Mouse (Mus musculus) cerebellum, adult 8-10 months (tissue): ENCODE measurements around the gene Bptf.
A peak's percentile ranks its signal among the peaks of the same experiment; 100 is the strongest.
"Not testable (repeated sequence)": the region's sequence is repeated elsewhere in the genome, so short reads cannot be mapped to it uniquely, and the experiment has no call there.

Source experiments
- DNase-seq: peaks from one replicate; pipeline ENCODE4 v3.0.0; 2022

Gene Bptf

GRCm38 (mm10) chr11:107015535-107016187, 116.3 kb downstream of the Bptf start:
- not testable (repeated sequence) for DNase-seq

DNA sequence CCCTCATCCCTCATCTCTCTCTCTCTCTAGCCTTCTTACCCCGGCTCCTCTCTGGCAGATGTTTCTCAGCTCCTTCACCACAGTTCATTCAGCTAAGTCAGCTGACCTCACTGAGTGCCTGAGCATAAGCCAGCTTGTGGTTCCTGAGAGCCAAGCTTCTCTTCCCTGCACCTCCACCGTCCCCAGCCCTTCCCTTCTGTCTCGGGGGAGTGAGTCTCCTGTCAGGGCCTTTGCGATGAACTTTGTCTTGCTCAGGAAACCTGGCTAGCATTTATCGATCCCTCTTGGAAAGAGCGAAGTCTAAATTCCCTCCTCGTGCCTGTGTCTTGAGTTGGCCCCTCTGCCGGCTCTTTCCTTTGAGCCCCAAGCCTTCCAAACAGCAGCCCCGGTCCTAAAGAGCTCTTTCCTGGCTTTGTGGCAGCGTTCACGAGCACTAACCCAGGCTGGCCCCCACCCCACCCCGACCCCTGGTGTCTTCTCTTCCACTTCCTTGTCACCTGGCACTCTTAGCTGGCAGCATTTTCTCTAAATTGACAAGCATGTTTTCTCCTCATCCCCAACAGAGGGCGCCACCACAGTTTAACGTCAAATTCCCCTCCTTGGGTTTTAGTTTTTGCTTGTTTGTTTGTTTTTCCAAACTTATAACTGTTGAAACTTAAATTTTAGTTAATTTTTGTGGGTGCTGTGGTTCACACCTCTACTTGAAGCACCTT, 117.2 kb downstream of the Bptf start:
- DNase-seq, result no peak

DNA sequence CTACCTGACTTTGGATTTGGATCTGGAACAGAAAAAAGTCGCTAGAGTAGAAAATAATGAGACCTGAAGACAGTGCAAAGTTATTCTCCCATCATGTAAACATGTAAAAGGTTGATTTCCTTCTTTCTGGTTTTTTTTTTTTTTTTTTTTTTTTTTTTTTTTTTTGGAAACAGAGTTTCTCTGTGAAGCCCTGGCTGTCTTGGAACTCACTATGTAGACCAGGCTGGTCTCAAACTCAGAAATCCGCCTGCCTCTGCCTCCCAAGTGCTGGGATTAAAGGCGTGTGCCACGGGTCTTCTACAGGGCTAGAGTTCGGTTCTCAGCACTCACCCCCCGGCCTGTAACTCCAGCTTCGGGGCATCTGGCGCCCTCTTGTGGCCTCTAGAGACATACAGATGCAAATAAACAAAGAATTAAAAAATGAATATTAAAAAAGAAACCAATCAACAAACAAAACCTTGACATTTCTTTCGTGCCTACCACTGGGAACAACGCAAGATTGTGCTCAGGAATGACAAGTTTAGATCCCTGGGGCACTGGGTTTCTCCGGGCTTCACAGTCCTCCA, 117.8 kb downstream of the Bptf start:
- no peak for DNase-seq

- DNase-seq, result peak; percentile 100
Observed at GRCm38 (mm10) chr11:107012324-107013017, 119.5 kb downstream of the Bptf start.

GRCm38 (mm10) chr11:107011669-107012323, 120.1 kb downstream of the Bptf start:
- peak; percentile 36 for DNase-seq

DNA sequence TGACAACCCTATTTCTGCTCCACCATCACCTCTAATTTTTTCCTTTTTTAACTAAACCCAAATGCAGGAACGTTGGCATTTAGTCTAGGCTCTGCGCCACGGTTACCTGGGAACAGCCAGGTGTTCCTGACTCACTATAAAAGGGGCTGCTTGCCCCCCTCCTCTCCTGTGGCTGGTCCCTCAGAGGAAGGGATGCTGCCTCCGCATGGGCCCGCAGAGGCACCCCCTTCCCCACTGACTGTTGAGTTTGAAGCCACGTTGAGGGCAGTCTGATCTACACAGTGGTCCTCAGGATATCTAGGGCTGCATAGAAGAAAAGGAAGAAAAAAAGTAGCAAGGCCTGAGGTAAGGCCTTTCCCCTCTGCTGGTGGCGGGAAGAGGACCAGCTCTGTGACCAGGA, 120.8 kb downstream of the Bptf start:
- DNase-seq, result no peak

DNA sequence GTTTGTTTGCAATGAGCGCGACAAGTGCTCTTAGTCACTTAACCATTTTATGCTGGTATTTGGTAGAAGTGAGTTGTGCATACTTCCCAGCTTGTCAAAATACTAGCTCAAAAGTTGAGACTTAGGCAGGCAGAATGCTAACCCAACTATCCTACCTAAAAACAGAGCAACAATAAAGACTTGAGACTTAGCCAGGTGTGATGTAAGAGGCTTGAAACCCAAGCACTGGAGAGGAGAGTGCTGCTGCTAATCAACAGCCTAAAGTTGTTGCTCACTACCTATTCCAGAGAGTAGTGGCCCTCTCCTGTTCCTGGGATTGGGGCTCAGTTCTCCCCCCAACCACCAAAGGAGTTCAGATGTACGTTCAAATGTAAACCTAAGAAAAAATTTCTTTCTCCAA, 121.5 kb downstream of the Bptf start:
- no peak for DNase-seq

DNA sequence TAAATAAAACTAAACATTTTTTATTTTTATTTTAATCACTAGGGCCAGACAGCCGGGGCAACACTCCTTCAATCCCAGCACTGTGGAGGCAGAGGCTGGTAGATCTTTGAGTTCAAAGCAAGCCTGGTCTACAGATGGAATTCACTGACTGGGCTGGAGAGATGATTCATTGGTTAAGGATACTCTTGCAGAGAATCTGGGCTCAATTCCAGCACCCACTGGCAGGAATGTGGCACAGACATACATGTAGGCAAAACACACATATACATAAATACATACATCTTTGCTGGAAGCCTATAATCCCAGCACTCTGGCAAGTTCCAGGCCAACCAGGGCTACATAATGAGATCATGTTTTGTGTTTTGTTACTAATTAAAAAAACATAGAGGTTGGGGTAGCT, 126.4 kb downstream of the Bptf start:
- no peak for DNase-seq

- no peak for DNase-seq
Observed at GRCm38 (mm10) chr11:107001760-107002675, 129.9 kb downstream of the Bptf start.

DNA sequence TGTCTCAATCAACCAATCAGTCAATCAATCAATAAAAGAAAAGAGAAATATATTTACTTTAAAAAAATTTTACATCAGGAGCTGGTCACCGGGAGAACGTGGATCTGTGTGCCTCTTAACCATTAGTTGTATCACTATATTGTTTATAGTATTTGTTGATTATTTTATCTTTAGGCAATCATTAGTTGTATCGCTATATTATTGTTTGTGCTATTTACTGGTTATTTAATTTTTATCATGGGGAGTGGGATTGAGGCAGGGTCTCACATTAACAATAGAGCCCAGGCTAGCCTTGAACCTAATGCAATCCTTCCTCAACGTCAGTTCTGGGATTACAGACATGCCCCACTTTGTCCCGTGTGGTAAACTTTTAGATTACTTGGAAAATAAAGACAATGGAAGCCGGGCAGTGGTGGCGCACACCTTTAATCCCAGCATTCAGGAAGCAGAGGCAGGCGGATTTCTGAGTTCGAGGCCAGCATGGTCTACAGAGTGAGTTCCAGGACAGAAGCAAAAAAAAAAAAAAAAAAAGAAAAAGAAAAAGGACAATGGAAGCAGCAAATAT, 131.9 kb downstream of the Bptf start:
- no peak for DNase-seq

DNA sequence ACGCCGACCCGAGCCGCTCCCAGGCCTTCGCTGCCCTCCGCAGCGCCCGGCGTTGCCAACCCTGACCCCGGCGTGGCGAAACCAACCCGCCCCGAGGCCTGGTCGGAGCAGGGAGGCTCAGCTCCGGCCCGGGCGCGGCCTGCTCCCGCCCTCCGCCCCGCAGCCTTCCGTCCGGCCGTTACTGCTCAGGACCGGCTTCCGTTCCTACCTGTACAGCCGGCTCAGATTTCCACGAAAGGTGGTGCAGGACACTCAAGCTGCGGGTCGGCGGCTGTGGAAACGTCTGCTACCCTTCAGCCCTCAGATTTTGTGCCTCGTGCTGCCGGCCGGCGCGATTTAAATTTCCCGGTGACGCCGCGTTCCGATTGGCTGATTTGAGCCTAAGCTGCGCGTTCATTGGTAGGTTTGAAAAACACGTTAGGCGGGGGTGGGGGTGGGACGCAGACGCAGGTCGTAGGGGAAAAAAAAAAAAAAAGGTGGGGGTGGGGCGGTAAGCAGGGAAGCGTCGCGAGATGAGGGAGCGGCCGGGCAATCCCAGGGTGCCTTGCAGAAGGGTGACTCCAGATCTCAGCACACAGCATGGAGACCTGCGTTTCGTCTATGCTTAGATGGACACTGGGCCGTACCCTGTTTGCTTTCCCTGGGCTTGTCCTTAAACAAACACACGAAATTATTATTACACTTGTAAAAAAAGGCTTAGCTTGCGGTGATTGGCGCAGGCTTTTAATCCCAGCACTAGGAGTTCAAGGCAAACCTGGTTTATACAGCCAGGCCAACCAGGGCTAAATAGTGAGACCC, 132.6 kb downstream of the Bptf start, which contains the start of gene Kpna2:
TSS of gene Kpna2 (minus strand) at position 391 of the 798 bp plus-strand sequence.
- peak; percentile 84 for DNase-seq

DNA sequence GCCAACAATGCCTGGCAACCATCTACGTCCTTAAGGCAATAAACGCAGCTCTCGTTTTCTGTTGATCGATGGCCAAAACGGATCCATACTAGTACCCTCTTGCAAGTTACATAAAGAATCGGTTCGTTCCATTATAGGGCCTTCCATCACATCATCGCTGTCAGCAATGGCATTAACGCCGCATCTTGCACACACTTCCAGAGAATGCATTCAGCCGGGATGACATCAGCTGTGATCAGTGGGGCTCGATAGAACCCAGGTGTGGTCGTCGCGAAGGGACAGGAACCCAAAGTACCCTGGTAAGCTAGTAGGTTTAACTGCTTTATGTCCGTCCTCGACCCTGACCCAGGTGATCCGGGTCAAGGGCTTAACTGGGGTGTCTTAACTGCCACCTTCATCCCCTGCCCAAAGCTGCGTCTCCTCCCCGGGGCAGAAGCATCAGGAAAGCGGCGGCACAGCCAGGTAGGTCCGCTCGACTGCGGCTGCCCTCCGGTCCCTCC, 133.2 kb downstream of the Bptf start:
- DNase-seq, result peak; percentile 26

GRCm38 (mm10) chr11:106997976-106998375, 134.0 kb downstream of the Bptf start:
- DNase-seq, result no peak

- DNase-seq, result not testable (repeated sequence)
Observed at GRCm38 (mm10) chr11:106996492-106996891, 135.4 kb downstream of the Bptf start.

DNA sequence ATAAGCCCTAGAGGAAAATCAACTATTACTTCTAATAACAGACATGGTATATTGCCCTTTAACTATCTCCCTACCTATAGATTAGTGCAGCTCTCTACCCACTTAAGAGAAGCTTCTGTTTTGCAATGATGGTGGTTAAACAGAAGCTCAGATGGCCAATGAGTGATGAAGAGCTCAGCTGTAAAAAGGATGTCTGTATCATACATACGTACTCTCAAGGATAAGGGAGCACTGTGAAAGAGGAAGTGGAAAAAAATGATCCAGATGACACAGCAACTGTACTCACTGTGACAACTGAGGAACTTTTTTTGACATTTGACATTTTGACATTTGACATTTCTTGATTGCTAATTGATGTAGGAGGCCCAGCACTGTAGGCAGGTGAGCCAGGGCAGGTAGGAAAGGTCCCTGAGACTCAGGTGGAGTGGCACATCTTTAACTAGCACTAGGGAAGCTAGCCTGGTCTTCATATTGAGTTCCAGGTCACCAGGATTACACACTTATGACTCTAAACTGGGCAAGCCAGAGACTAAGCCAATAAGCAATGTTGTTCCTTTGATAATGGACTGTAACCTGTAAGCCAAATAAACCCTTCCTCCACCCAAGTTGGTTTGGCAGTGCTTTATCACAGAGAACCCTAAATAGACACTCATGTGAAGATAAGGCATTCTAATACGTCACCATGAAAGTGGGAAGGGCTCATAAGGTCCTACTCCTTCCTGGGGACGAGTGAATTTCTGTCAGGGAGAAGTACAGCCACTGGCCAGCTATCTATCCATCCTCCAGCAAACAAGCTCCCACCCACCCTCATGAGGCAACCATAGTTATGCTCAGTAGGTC, 137.5 kb downstream of the Bptf start:
- no peak for DNase-seq

- no peak for DNase-seq
Observed at GRCm38 (mm10) chr11:106987384-106987783, 144.5 kb downstream of the Bptf start.

- DNase-seq, result not testable (repeated sequence)
Observed at GRCm38 (mm10) chr11:106985979-106986604, 145.8 kb downstream of the Bptf start.
